Mouse (Mus musculus): Measurements from ENCODE around the gene Rgs9.
"Not testable (repeated sequence)": the region's sequence is repeated elsewhere in the genome, so short reads cannot be mapped to it uniquely, and the experiment has no call there.

The Rgs9 gene

DNA sequence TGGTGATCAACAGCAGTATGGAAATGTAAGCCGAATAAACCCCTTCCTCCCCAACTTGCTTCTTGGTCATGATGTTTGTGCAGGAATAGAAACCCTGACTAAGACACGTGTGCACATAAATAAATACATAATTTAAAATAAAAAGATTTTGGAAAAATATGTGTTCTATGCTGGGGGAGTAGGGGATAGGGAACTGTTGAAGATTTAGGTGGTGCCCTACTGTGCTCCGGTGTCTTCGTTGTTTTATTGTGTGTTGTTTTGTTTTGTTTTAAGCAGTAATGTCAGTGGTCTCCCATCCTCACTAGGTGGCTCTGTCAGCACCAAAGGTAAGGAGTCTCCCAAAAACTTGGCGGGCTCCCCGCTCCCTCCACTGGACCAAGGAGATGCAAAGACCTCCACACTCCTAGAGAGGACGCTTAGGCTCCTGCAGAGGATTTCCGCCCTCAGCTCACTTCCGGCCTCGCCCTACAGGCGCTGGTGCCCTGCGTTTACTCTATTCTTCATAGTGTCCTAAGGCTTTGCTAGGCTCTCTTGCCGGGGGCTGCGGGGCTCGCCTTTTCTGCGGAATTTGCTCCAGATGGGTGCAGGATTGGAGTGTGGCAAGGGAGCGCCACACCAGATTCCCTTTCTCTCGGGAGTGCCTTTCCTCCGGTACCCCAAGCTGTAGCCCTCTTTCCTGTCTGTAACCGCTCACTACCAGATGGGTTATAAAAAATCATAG lies 14.1 kb upstream of the Rgs9 start:
- no peak for DNase-seq (ENCODE audit: low read depth, low spot score)

DNA sequence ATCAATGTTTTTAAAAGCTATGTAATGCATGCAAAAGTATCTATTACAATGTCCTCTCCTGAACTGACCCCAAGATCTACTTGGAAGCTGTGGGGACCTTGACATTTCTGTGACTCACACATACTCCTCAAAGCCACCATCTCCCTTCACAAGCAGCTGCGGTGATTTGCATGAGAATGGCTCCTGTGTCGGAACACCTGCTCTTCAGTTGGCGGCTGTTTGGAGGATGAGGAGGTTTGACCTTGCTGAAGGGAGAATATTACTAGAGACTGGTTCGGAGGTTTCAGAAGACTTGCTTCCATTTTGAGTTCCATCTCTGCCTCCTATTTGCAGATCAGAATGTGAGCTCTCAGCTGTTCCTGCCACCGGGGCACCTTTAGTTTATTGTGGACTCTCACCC lies 7.8 kb upstream of the Rgs9 start:
- no peak for DNase-seq (ENCODE audit: low read depth, low spot score)

DNA sequence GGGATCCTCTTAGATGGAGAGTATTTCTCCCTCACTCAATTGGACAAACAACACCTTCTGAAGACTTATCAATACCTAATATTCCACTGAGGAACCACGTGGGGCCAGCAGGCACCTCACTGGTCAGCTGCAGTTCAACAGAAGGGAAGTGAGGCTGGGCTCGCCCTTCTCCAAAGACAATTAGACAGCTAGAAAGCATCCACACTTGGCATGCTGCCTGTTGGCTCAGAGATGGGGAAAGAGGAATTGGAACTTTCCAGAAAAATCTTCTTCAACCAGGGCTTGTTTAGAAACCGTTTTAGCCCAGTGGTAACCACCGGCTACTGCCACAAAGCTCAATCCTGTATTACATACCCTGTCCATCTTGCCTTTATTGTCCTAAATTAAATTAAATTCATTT lies 4.4 kb upstream of the Rgs9 start:
- peak; percentile 21 for DNase-seq (ENCODE audit: low read depth, low spot score)

DNA sequence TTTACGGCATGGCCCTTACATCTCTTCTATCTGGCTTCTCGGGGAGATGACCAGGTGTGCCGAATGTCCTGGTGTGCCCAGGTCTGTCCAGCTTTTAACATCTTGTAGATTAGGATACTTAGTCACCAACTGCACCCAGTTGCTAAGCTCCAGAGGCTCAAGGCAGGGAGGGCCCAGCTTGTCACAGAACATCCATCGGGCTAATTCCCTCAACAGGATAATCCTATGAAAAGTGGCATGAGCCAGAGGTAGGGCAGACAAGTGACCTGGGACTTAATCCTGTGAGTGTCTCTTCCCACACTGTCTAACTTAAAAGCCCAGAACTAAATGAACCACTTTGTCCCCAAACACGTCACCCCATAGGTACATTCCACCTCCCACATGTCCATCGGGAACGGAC lies 898 bp downstream of the Rgs9 start:
- DNase-seq (ENCODE audit: low read depth, low spot score), result no peak

DNA sequence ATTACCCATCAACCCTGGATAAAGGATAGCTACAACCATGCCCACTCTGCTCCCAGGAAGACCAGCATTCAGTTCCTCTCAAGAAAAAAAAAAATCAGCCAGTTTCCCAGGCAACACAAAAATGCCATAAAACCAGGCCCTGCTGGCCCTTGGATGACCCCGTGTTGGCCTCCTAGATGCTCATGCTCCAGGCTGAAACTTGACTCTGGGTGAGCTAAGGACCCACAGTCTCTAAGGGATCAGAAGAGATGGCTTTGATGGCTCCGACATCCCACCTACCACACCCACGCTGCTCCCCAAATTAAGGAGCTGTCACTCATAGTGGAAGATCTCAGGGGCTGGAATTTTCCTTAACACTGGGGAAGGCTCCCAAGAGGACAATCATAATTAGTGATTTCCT lies 5.9 kb downstream of the Rgs9 start:
- peak; percentile 8 for DNase-seq (ENCODE audit: low read depth, low spot score)

DNA sequence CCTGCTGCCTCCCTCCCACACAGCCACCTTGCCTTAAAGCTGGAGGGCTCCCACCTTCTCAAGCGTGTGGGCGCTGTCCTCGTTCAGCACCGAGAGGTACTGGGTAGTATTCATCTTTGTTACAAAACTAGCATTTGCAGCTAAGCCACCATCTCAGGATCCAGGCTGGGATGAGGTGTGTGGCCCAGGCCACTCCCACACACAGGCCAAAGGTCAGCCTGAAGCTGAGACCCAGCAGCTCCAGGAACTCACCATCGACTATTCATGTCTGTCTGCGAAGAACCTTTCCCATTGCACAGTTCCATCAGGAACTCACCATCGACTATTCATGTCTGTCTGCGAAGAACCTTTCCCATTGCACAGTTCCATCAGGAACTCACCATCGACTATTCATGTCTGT lies 8.6 kb downstream of the Rgs9 start:
- not testable (repeated sequence) for DNase-seq (ENCODE audit: low read depth, low spot score)

DNA sequence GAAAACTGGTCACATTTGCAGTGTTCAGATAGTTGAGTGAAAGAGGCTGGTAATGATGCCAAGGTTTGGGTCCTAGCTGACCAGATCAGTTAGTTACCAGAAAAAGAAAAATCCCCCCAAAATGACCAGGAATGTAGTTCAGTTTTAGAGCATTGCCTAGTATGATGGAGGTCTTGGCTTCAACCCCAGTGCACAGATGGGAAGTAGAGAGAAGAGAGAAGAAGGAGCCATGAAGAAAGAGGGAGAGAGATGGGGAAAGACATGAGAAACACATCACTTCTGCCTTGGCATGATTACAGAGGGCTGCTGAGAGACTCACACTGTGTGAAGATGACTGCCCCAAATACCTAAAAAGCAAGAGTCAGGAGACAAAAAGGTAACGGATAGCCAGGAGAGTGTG lies 13.1 kb downstream of the Rgs9 start:
- DNase-seq (ENCODE audit: low read depth, low spot score), result no peak

DNA sequence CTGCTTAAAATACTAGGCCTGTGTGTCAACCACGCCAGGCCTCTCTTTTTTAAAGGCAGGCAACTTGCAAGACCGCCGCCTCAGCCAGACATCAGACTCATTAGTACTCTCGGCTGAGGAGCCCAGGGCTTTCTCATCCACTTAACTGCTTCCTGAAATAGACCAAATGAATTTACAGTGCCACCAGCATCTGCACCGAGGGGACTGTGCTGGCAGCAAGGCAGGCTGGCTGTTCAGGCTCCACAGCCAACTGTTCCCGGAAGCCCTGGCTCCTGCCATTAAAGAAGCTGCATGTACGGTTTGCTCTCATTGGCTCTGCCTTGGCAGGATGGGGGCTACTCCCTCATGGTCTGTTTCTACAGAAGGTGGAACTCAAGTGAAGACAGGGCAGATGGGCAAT lies 19.7 kb downstream of the Rgs9 start:
- no peak for DNase-seq (ENCODE audit: low read depth, low spot score)

DNA sequence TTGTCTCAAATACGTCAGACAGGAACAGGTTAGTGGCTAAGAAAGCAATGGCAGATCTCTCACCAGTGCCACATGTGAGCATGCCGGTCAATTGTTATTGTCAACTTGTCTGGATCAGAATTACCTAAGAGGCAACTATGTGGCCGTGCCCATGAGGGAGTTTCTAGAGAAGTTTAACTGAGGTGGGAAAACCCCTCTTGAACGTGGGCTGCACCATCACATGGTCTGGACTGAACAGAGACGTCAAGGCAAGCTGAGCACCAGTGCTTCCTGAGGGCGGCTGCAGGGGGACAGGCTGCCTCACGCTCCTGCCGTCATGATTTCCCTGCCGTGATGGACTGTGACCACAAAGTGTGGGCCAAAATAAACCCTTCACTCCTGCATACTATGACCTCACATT lies 26.5 kb downstream of the Rgs9 start:
- DNase-seq (ENCODE audit: low read depth, low spot score), result no peak

DNA sequence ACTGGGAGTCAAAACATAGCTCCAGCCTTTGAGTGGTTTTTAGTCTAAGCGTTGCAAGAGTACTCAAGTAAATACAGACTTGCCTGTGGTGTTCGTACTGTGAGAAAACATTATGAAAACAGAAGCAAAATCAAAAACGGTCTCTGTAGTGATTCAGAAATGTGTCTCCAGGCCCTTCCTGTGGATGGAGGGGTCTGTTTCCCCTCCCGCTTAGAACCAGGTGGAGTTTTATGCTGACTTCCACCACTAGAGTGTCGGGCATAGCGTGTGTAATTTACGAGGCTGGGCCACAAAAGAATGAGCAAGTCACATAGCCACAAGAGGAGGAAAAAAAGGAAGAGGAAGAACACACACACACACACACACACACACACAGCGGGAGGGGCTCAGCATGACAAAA lies 27.6 kb downstream of the Rgs9 start:
- DNase-seq (ENCODE audit: low read depth, low spot score), result no peak

DNA sequence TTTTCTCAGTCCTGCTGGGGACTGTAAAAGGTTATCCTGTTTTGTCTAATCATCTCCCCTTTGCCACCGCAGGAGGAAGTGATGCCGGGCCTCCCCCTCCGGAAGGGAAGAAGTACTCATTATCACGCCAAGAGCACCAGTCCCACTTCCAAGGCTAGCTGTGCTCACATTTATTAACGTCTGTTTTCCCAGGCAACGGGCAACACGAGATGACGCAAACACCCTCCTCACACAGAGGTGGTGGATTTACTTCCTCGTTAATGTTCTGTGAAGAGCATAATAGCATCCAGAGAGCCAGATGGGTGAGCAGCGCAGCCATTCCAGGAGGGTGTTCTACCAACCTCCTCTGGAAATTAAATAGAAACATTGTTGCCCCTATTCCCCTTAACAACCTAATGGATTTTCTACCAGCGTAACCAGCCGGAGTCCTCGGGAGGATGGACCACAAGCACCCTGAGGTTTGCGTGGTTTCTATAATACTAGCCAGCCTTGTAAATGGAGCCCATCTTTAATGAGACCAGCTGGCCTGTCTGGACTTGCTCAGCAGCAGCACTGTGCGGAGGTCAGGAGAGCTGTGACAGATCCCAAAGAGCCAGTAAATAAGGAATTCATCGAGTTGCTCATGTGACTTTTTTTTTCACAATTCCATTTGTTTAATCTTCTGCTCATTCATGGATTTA lies 28.1 kb downstream of the Rgs9 start:
- DNase-seq (ENCODE audit: low read depth, low spot score), result no peak

DNA sequence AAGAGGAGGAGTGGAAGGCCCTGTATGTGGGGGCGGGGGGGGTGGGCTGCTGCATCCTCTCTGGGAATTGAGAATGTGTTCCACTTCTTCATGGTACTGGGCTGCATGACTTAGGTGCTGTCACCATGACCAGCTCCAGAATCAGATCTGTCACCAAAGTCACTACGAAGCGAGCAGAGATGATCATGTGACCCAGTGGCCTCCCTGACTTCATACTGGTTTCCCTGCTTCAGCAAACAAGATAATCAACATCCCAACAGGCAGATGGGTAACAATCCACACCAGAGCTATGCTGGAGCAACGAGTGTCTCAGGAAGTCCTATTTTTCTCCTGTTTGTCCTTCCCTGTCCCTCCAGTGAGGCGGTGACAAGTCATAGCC lies 28.7 kb downstream of the Rgs9 start:
- no peak for DNase-seq (ENCODE audit: low read depth, low spot score)

DNA sequence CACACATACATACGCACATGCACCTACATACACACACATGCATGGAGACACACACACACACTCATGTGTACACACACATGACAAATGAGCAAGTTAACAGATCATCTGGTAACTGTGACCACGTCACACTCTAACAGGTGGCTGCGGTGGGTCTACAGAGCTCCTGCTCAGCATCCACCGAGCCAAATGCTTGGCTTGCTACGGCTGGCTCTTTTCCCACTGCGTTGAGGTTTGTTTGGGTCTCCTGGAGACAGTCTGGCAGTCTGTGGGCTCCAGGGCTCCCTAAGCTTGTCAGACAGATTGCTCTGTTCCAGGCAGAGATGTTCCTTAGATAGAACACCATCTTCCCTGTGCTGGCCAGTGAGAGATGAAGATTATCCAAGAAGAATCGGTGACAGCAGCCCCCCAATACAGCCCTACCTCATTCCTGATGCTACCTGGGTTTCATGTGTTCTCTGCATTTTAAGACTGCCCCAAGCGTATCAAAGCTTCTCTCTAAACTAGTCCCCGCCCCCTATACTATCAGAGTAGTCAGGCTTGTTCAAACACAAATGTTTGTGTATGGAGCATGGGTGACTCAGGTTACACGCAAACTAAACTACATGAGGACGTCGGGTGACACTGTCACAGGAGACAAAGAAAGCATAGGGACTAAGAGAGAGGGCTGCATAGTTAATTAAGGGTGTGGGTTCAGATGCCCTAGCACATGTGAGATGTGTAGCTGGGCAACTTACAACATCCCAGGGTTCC lies 31.6 kb downstream of the Rgs9 start:
- DNase-seq (ENCODE audit: low read depth, low spot score), result no peak

DNA sequence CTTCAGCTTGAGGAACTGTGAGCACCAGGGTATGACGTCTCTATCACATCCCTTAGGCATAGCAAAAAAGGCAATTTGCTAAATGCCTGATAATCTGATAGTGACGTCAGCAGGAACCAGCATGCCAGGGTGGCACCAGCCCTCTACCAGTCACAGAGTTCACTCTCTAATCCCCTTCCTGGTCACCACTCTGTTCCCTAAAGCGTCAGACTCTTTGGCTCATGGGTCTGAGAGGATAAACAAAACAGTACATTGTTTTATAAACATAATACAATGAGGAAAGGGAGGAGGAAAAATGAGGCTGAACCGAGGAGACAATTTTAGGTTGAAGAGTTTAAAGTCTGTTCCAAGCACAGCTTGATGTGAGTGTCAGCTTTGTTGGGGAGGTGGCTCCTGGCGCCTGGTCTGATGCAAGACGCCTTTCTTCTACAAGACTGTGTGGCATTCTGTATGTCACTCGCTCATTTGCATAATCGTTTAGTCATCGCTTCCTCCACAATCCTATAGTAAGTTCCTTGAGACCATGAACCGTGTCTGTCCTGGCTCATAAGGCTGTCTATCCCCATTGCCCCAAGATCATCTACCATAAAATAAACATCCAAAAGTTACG lies 33.7 kb downstream of the Rgs9 start:
- DNase-seq (ENCODE audit: low read depth, low spot score), result no peak

DNA sequence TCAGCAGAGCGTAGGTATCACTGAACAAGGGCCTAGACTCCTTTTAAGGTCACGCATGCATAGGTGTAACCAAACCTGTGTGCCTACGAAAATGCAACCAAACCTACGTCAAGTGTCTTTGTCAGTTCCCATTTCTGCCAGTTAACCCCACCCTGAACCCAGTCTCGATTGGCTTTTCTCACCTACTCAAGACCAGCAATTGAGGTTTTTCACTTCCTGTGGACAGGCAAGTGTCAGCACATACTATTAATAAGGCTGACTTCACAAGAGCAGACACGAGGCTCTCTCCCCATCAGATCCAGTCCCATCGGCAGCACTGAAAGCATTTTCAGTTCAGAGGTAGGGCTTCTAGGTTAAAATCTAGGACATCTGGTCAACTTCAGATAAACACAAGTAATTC lies 37.4 kb downstream of the Rgs9 start:
- DNase-seq (ENCODE audit: low read depth, low spot score), result no peak

DNA sequence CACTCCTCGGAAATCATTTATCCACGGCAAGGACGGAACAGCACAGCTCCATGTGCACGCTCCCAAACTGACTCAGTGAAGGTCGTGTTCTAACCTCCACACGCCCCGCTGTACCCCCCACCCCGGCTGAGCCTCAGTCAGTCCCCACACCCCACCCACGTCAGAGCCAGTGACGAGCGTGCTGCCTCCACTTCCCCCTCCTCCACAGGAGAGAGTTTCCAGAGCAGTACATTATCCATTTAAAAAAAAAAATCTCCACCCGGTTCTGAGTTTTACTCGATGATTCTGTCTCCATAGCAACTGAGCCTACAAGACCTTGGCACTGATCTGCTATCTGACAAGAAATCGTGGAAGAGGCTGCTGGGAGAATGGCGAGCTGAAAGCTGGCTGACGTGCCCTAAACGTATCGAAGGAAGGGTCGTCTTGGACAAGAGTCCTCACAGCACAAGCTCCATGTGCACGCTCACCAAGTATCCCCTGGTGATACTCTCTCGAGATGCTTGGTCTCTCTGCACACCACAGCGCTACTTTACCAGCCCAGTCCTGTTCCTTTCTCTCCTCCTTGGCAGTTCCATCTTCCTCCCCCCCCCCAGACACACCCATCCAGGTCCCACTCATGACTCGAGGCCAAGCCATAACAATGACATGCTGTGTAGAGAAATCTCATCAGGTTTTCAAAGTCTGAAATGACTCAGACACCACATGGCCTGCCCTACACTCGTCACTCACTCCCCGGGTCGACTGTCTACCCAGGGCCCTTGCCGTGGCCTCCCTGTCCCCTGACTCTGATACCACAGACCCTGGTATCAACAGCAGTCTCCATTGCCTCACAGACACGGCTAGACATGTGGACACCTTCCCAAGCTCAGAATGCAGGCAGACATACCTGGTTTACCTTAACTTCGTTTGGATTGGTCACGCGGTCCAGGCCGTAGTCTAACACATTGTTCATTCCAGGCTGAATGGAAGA lies 38.7 kb downstream of the Rgs9 start:
- DNase-seq (ENCODE audit: low read depth, low spot score), result no peak

DNA sequence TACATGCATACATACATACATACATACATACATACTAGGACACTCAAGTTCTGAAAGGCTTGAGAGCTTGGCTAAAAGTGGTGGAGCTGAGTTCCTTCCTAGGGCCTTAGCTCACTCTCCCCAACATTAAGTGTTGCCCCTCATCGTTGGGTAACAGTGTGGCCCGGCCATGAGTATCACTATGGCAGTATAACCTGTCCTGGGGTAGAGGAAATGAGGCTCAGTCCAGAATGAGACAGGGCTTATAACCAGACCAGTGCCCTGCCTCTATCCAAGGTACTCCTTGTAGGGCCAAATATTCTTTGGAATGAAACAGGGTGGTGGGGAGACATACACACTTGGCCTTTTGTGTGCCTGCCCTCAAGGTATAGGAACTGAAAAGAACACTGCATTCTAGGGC lies 40.1 kb downstream of the Rgs9 start:
- no peak for DNase-seq (ENCODE audit: low read depth, low spot score)

DNA sequence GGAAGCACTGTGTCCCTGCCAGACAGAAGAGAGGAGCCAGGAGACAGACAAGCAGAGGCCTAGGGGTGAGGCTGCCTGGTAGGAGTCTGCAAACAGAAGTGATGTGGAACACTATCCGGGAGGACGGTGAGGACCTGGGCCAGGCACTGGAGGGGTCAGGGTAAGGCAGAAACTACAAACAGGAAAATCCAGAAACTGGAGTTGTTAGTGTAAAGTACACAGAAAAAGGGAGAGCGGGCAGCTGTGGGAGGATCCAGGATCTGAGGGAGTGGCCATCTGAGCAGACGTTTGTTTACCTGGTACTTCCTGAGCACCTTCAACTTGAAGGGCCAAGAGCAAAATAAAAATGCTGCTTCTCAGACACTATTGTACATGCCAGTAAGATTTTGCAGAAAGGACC lies 42.9 kb downstream of the Rgs9 start:
- DNase-seq (ENCODE audit: low read depth, low spot score), result no peak

DNA sequence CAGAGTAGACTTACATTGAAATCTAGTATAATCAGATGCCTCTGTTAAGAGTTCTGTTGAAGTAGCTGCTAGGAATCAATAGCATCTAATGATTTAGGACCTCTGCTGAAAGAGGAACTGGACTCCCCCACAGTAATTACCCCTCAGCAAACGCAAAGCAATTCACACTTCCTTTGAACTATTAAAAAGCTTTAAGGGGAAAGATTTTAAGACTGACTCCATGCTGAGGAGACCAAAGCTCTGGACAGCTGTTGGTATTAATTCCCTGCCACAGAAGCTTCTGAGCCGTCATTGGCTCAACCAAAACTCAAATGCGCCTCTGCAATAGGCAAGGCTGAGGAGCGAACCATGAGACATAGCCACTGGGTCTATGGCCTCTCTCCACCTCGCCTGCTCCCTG lies 45.4 kb downstream of the Rgs9 start:
- DNase-seq (ENCODE audit: low read depth, low spot score), result no peak

DNA sequence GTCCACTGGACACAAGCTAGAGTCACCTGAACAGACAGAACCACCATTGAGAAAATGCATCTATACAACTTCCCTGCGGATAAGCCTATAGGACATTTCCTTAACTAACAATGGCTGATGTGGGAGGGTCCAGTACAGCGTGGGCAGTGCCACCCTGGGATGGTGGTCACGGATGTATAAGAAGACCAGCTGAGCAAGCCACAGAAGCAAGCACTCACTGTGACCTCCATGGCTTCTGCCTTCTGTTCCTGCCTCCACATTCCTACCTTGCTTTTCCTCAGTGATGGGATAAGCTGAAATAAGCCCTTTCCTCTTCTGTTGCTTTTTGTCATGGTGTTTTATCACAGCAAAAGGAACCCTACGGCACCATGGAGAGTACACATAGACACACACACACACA lies 47.4 kb downstream of the Rgs9 start:
- DNase-seq (ENCODE audit: low read depth, low spot score), result no peak

DNA sequence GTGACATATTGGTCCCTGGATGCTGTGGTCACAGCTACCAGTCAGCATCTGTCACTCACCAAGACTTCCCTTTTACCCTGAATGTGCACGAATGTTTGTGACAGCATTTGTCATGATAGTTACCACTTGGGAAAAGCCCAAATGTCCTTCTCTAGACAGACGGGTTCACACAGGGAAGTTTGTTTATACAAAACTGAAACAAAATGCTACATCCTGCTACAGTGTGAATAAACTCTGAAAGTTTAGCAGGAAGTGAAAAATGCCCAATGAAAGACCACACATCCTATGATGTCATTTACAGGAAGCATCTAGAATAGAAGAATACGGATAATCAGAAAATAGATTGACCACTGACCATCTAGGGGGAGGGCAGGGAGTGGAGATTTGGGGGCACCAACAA lies 51.0 kb downstream of the Rgs9 start:
- DNase-seq (ENCODE audit: low read depth, low spot score), result no peak

Measured in 3T3-L1 (cell line).